1 mouse cellular context compared by ENCODE assay signal in the genomic region with DNA sequence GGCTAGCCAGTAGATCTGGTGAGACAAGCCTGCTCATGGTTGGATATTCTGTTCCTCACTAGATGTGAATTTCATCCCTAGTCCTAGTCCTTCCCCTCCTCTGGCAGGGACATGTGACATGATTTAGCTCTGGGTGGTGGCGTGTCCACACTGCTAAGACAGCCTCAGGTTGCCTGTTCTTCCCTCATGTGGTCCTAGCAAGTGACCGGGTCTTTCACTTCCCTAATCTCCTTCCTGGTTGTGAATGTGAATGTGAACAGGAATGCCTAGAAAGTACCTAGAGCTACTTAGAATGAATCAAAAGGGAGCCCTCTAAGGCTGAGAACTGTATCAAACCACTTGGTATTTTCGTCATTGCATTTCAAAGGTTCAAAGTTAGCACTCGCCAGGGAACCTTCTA.
TF ChIP-seq lines count a peak whose summit lies in the region.

No protein-coding gene starts in this region.

TF ChIP-seq in CH12.LX, 34 proteins besides CTCF, POLR2A, EP300 and RAD21 (continued from another document):
- TF ChIP-seq ZMIZ1 (IDR thresholded peaks at IDR 0.05; ENCODE audit: low read depth, low read length) (no peak), BHLHE40 (IDR thresholded peaks at IDR 0.05; ENCODE audit: low read depth, low read length) (peak; percentile 78), MAFK (IDR thresholded peaks at IDR 0.05; ENCODE audit: insufficient replicate concordance, low read length) (0 out of 2 replicates have a peak, but pooled peaks have one; percentile 18), MYC (IDR thresholded peaks at IDR 0.05; ENCODE audit: low read depth, low read length) (peak; percentile 86; the same call in 1 of the 2 replicates), TCF12 (IDR thresholded peaks at IDR 0.05; ENCODE audit: low read depth, low read length) (0 out of 2 replicates have a peak, but pooled peaks have one; percentile 14), POLR2AphosphoS2 (IDR thresholded peaks at IDR 0.05; ENCODE audit: low read depth, low read length) (no peak), NELFE (IDR thresholded peaks at IDR 0.05; ENCODE audit: low read depth, low read length) (peak; percentile 42; the same call in 1 of the 2 replicates), MXI1 (IDR thresholded peaks at IDR 0.05; ENCODE audit: low read depth, low read length) (peak; percentile 65; the same call in 1 of the 2 replicates), IRF4 (IDR thresholded peaks at IDR 0.05; ENCODE audit: low read depth, low read length) (peak; percentile 90), GABPA (IDR thresholded peaks at IDR 0.05; ENCODE audit: insufficient replicate concordance, low read depth, low read length) (no peak), SIN3A (IDR thresholded peaks at IDR 0.05; ENCODE audit: low read length) (peak; percentile 40; the same call in 1 of the 2 replicates), USF1 (IDR thresholded peaks at IDR 0.05; ENCODE audit: low read depth, low read length) (peak; percentile 38), CHD2 (IDR thresholded peaks at IDR 0.05; ENCODE audit: low read length) (peak; percentile 45), ETS1 (conservative IDR thresholded peaks at IDR 0.05; ENCODE audit: low read depth, low read length) (peak; percentile 69)
